Mouse (Mus musculus) heart, embryonic 16.5 days (tissue): ENCODE measurements around the gene Serac1. TPM values are rescaled to one million over a fixed set of nuclear protein-coding genes. Genes with fewer than 3 reads are reported as not detected.

Experiments used
- ATAC-seq: fragments of 200-750 bp; cut with Nextera tagmentation; replicated peaks from 2 replicates; pipeline ENCODE4 v1.8.0; 2017; ENCODE audit warnings: moderate number of reproducible peaks; ENCODE audit not compliant: insufficient read depth, low FRiP score; ENCODE audit errors: extremely low read depth
- H3K27ac ChIP-seq: fragments of 300-500 bp; sonication (generic); 2 replicates; pipeline ENCODE4 v1.5.1; 2014; ENCODE audit warnings: mild to moderate bottlenecking, low read length, control low read depth, moderate library complexity
- H3K27me3 ChIP-seq: fragments of 300-500 bp; sonication (generic); 2 replicates; pipeline ENCODE4 v1.6.1; 2014; ENCODE audit warnings: low read length, mixed read lengths; ENCODE audit not compliant: control insufficient read depth, insufficient read depth
- H3K36me3 ChIP-seq: fragments of 300-500 bp; sonication (generic); 2 replicates; pipeline ENCODE4 v1.6.1; 2014; ENCODE audit not compliant: control insufficient read depth, insufficient read depth
- H3K4me1 ChIP-seq: fragments of 300-500 bp; sonication (generic); 2 replicates; pipeline ENCODE4 v1.6.1; 2014; ENCODE audit warnings: low read length, mixed read lengths; ENCODE audit not compliant: control insufficient read depth, insufficient read depth
- H3K4me2 ChIP-seq: fragments of 300-500 bp; sonication (generic); 2 replicates; pipeline ENCODE4 v1.6.1; 2014; ENCODE audit warnings: low read depth, mild to moderate bottlenecking, control low read depth, low read length
- H3K4me3 ChIP-seq: fragments of 300-500 bp; sonication (generic); 2 replicates; pipeline ENCODE4 v1.5.1; 2014; ENCODE audit warnings: mild to moderate bottlenecking, control low read depth, low read length
- H3K9ac ChIP-seq: fragments of 300-500 bp; sonication (generic); 2 replicates; pipeline ENCODE4 v1.6.1; 2014; ENCODE audit warnings: low read length, control low read depth
- H3K9me3 ChIP-seq: fragments of 300-500 bp; sonication (generic); replicated peaks from 2 replicates; pipeline ENCODE4 v1.6.1; 2016; ENCODE audit warnings: low read length; ENCODE audit not compliant: control insufficient read depth
- WGBS: fragments of 180-500 bp; shearing (Covaris S2); extraction: QIAGEN DNeasy Blood & Tissue Kit; methylation state at CpG from one replicate; pipeline ENCODE4 v1.1.7; 2014; 5-methylcytosine and 5-hydroxymethylcytosine counted together
- polyA plus RNA-seq: library from polyadenylated mRNA; unstranded; fragments of >200 nt; fragmentation: Nextera tagmentation; extraction: Ambion mirVana; gene quantifications from 2 replicates; pipeline ENCODE4 v1.2.1, GENCODE M21; 2015

The Serac1 gene
- polyA plus RNA-seq, 1 experiment from 2014 or later: 5.3 TPM

- peaks cover 11% of the 10 kb centered on the region for H3K36me3 ChIP-seq
- H3K9ac ChIP-seq: no peak overlapping the region
- WGBS: 82% methylated on average over 5 of the region's 5 CpGs
- H3K4me2 ChIP-seq: no peak overlapping the region
- H3K4me1 ChIP-seq: peaks cover 9% of the 10 kb centered on the region
- H3K9me3 ChIP-seq: no peaks in the 10 kb centered on the region
- no peak overlapping the region for H3K27ac ChIP-seq
- no peak overlapping the region for H3K4me3 ChIP-seq
- no peaks in the 10 kb centered on the region for H3K27me3 ChIP-seq
- no peak for ATAC-seq
Observed at GRCm38 (mm10) chr17:6083323-6083890, 3.9 kb upstream of the Serac1 start.

GRCm38 (mm10) chr17:6073405-6073804, 6.1 kb downstream of the Serac1 start:
- H3K27ac ChIP-seq: no peak overlapping the region
- no peak overlapping the region for H3K9ac ChIP-seq
- H3K27me3 ChIP-seq: no peaks in the 10 kb centered on the region
- no peaks in the 10 kb centered on the region for H3K9me3 ChIP-seq
- 81% methylated on average over 7 of the region's 7 CpGs for whole genome bisulfite sequencing
- no peak overlapping the region for H3K4me3 ChIP-seq
- no peak for ATAC-seq
- no peak overlapping the region for H3K4me2 ChIP-seq
- H3K36me3 ChIP-seq: peaks cover 23% of the 10 kb centered on the region
- no peaks in the 10 kb centered on the region; the same call in 1 of the 2 replicates for H3K4me1 ChIP-seq

- Histone ChIP-seq H3K27ac (no peak overlapping the region), H3K4me2 (no peak overlapping the region), H3K36me3 (peaks cover 43% of the 10 kb centered on the region), H3K4me1 (no peaks in the 10 kb centered on the region), H3K4me3 (no peak overlapping the region), H3K27me3 (no peaks in the 10 kb centered on the region), H3K9me3 (no peaks in the 10 kb centered on the region), H3K9ac (no peak overlapping the region)
- WGBS: 86% methylated on average over 6 of the region's 6 CpGs
- ATAC-seq: no peak
Observed at GRCm38 (mm10) chr17:6069866-6070265, 9.7 kb downstream of the Serac1 start.

GRCm38 (mm10) chr17:6067613-6068012, 11.9 kb downstream of the Serac1 start:
- 78% methylated on average over 7 of the region's 7 CpGs for WGBS
- H3K4me2 ChIP-seq: no peak overlapping the region
- no peaks in the 10 kb centered on the region for H3K27me3 ChIP-seq
- 0 out of 2 replicates have a peak, but pooled peaks cover 4% of the 10 kb centered on the region for H3K4me1 ChIP-seq
- no peak overlapping the region for H3K27ac ChIP-seq
- no peaks in the 10 kb centered on the region for H3K9me3 ChIP-seq
- no peak for ATAC-seq
- no peak overlapping the region for H3K9ac ChIP-seq
- peaks cover 43% of the 10 kb centered on the region for H3K36me3 ChIP-seq
- no peak overlapping the region for H3K4me3 ChIP-seq

- Histone ChIP-seq H3K4me1 (0 out of 2 replicates have a peak, but pooled peaks cover 4% of the 10 kb centered on the region), H3K27me3 (no peaks in the 10 kb centered on the region), H3K36me3 (peaks cover 34% of the 10 kb centered on the region), H3K9me3 (no peaks in the 10 kb centered on the region), H3K4me2 (no peak overlapping the region), H3K27ac (no peak overlapping the region), H3K4me3 (no peak overlapping the region), H3K9ac (no peak overlapping the region)
- WGBS: 85% methylated on average over 2 of the region's 2 CpGs
- no peak for ATAC-seq
Observed at GRCm38 (mm10) chr17:6066021-6066420, 13.5 kb downstream of the Serac1 start.

DNA sequence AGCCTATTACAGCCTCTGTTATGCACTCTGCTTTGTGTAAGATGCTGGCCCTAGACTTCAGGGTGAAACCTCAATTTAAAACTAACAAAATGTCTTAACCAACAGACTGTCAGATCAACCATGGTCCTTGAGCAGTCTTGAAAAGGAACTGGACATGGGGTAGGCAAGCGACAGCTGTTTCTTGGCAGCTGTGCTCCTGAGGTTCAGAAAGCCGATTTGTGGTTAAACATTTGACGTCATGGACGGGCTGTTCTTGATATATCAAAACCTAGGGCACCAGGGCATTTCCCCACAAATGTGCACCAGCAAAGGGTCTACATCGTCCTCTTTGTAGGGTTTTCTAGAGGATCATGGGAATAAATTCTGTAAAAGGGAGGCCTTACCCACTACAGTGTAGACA, 16.0 kb downstream of the Serac1 start:
- no peak overlapping the region for H3K27ac ChIP-seq
- H3K4me3 ChIP-seq: no peak overlapping the region
- H3K4me1 ChIP-seq: 0 out of 2 replicates have a peak, but pooled peaks cover 4% of the 10 kb centered on the region
- 89% methylated on average over 5 of the region's 5 CpGs for WGBS
- H3K27me3 ChIP-seq: no peaks in the 10 kb centered on the region
- no peak overlapping the region for H3K4me2 ChIP-seq
- no peak for ATAC-seq
- no peaks in the 10 kb centered on the region for H3K9me3 ChIP-seq
- H3K9ac ChIP-seq: no peak overlapping the region
- H3K36me3 ChIP-seq: peaks cover 27% of the 10 kb centered on the region

- H3K9ac ChIP-seq: no peak overlapping the region
- no peak overlapping the region for H3K4me2 ChIP-seq
- H3K4me3 ChIP-seq: no peak overlapping the region
- H3K36me3 ChIP-seq: peaks cover 23% of the 10 kb centered on the region
- ATAC-seq: peak; percentile 87
- no peaks in the 10 kb centered on the region for H3K27me3 ChIP-seq
- H3K27ac ChIP-seq: peak overlapping the region; percentile 20; the same call in 1 of the 2 replicates
- H3K4me1 ChIP-seq: 0 out of 2 replicates have a peak, but pooled peaks cover 4% of the 10 kb centered on the region
- no peaks in the 10 kb centered on the region for H3K9me3 ChIP-seq
- 44% methylated on average over 8 of the region's 8 CpGs for whole genome bisulfite sequencing
Observed at GRCm38 (mm10) chr17:6062793-6063192, 16.7 kb downstream of the Serac1 start.

- no peaks in the 10 kb centered on the region for H3K4me1 ChIP-seq
- no peak overlapping the region for H3K4me2 ChIP-seq
- 24% methylated on average over 5 of the region's 5 CpGs for WGBS
Observed at GRCm38 (mm10) chr17:6054934-6055355, 24.6 kb downstream of the Serac1 start.

DNA sequence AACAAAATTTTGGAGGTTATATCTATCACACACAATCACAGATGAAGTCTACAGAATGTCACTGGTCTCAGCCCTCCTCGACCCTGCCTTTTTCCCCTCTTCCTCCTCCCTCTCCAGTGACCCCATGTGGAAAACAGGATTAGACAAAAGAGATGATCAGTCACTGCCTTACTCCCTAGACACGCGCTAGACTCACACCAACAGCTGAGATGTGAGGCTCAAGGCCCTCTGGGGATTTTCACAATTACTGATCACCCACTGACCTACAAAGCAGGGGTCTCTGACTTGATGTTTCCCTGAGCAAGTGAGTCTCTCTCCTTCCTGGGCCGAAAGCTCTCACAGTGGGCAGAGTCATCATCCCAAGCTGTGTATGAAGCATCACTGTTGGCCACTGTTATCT, 26.7 kb downstream of the Serac1 start:
- no peak for ATAC-seq
- Histone ChIP-seq H3K9ac (no peak overlapping the region), H3K4me3 (no peak overlapping the region), H3K36me3 (0 out of 2 replicates have a peak, but pooled peaks cover 5% of the 10 kb centered on the region), H3K27me3 (no peaks in the 10 kb centered on the region), H3K4me2 (no peak overlapping the region), H3K4me1 (no peaks in the 10 kb centered on the region), H3K9me3 (no peaks in the 10 kb centered on the region), H3K27ac (no peak overlapping the region)
- 75% methylated on average over 4 of the region's 4 CpGs for WGBS

More at GRCm38 (mm10) chr17:6054934-6055355, 24.6 kb downstream of the Serac1 start:
- Histone ChIP-seq H3K4me3 (no peak overlapping the region), H3K9me3 (no peaks in the 10 kb centered on the region), H3K27me3 (no peaks in the 10 kb centered on the region), H3K36me3 (0 out of 2 replicates have a peak, but pooled peaks cover 3% of the 10 kb centered on the region), H3K9ac (no peak overlapping the region), H3K27ac (no peak overlapping the region)
- no peak for ATAC-seq
